Mouse (Mus musculus) limb, embryonic 13.5 days (tissue): Measurements from ENCODE around the gene Nmnat2. TPM values are rescaled to one million over a fixed set of nuclear protein-coding genes. Genes with fewer than 3 reads are reported as not detected.

Experiments used
- ATAC-seq: fragments of 200-750 bp; cut with Nextera tagmentation; 2 replicates; pipeline ENCODE4 v1.8.0; 2017; ENCODE audit warnings: low read depth, moderate number of reproducible peaks, moderate TSS enrichment; ENCODE audit not compliant: low FRiP score
- H3K27ac ChIP-seq: fragments of 300-500 bp; sonication (generic); 2 replicates; pipeline ENCODE4 v1.5.1; 2015; ENCODE audit warnings: inconsistent platforms, mild to moderate bottlenecking, moderate library complexity
- H3K27me3 ChIP-seq: fragments of 300-500 bp; sonication (generic); 2 replicates; pipeline ENCODE4 v1.6.1; 2015; ENCODE audit warnings: mild to moderate bottlenecking, inconsistent platforms
- H3K36me3 ChIP-seq: fragments of 300-500 bp; sonication (generic); 2 replicates; pipeline ENCODE4 v1.6.1; 2015; ENCODE audit warnings: inconsistent platforms, mild to moderate bottlenecking, moderate library complexity
- H3K4me1 ChIP-seq: fragments of 300-500 bp; sonication (generic); 2 replicates; pipeline ENCODE4 v1.6.1; 2015; ENCODE audit warnings: inconsistent platforms
- H3K4me2 ChIP-seq: fragments of 300-500 bp; sonication (generic); replicated peaks from 2 replicates; pipeline ENCODE4 v1.6.1; 2015; ENCODE audit warnings: inconsistent platforms, mild to moderate bottlenecking, moderate library complexity
- H3K4me3 ChIP-seq: fragments of 300-500 bp; sonication (generic); 2 replicates; pipeline ENCODE4 v1.5.1; 2015; ENCODE audit warnings: moderate library complexity, mild to moderate bottlenecking, inconsistent platforms
- H3K9ac ChIP-seq: fragments of 300-500 bp; sonication (generic); 2 replicates; pipeline ENCODE4 v1.6.1; 2015; ENCODE audit warnings: mild to moderate bottlenecking, inconsistent platforms
- H3K9me3 ChIP-seq: fragments of 300-500 bp; sonication (generic); 2 replicates; pipeline ENCODE4 v1.6.1; 2016; ENCODE audit warnings: inconsistent platforms
- WGBS: fragments of 180-500 bp; shearing (Covaris S2); methylation state at CpG from one replicate; pipeline ENCODE4 v1.1.7; 2015; 5-methylcytosine and 5-hydroxymethylcytosine counted together
- polyA plus RNA-seq: library from polyadenylated mRNA; unstranded; fragments of >200 nt; fragmentation: Nextera tagmentation; extraction: Ambion mirVana; gene quantifications from 2 replicates; pipeline ENCODE4 v1.2.1, GENCODE M21; 2015

The Nmnat2 gene
- polyA plus RNA-seq, 1 experiment from 2014 or later, result 1.5 TPM

DNA sequence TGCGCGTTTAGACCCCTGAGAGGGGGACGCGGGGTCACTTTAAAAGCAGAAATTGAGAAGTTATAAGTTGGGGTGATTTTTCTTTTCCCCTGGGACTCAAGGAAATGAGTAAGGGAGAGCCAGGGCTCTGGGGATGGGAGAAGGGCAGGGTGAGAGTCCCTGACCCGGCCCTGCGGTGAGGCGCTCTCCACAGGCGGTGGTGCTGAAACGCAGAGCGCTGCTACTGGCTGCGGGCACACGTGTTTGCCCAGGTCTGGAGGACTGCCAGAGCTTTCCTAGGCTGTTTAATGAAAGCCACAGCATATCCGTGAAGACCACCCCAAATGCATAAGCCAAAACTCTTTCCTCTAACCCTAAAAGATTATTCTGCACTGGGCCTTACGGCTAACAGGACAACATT is 1.4 kb downstream of the Nmnat2 start:
- Histone ChIP-seq H3K9me3 (no peaks in the 10 kb centered on the region), H3K27ac (no peak overlapping the region), H3K4me1 (peaks cover 17% of the 10 kb centered on the region), H3K4me2 (peak overlapping the region; percentile 77), H3K36me3 (no peaks in the 10 kb centered on the region), H3K27me3 (peaks cover 62% of the 10 kb centered on the region), H3K4me3 (peak overlapping the region; percentile 48), H3K9ac (no peak overlapping the region)
- WGBS, result 4% methylated on average over 14 of the region's 14 CpGs
- ATAC-seq, result peak; percentile 67; the same call in 1 of the 2 replicates

DNA sequence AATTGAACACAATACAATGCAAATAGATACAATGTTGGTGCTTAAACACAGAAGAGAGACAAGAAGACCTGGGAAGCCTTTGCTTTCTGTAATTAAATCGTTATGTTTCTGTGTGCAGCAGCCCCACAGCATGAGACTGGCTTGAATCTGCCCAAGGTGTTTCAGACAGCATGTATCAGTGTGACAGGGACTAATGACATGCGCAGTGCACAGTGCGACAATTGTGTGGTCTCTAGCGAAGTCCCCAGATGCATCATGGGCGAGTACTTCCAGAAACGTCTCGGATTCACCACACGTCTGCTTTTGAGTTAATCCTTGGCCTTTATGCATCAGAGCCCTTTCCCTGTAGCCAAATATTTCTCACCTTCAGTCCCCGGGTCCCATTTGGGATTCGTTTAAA is 9.6 kb downstream of the Nmnat2 start:
- Histone ChIP-seq H3K27me3 (no peaks in the 10 kb centered on the region), H3K27ac (no peak overlapping the region), H3K9me3 (no peaks in the 10 kb centered on the region), H3K4me1 (no peaks in the 10 kb centered on the region), H3K36me3 (no peaks in the 10 kb centered on the region), H3K4me2 (no peak overlapping the region), H3K4me3 (no peak overlapping the region), H3K9ac (no peak overlapping the region)
- no peak for ATAC-seq
- WGBS, result 78% methylated on average over 10 of the region's 10 CpGs

DNA sequence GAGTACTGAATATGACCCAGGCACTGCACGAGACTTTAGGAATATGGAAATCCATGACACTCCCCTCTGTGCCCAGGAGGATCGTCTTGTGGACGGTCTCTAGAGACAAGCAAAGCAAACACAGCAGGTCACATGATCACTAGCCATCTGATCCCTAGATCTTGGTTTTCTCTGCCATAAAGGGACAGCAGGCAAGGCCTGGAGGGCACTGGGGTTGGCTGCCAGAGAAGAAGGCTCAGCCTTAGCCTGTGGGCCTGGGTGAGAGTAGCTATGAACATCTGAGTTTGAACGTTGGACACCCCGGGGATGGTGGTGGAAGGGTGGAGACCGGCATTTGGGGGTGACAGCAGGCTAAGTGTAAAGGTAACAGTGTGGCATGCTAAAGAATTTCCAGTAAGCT is 11.4 kb downstream of the Nmnat2 start:
- Histone ChIP-seq H3K27ac (no peak overlapping the region), H3K36me3 (no peaks in the 10 kb centered on the region), H3K4me3 (no peak overlapping the region), H3K27me3 (no peaks in the 10 kb centered on the region), H3K9ac (no peak overlapping the region), H3K4me2 (no peak overlapping the region), H3K9me3 (0 out of 2 replicates have a peak, but pooled peaks cover 5% of the 10 kb centered on the region), H3K4me1 (no peaks in the 10 kb centered on the region)
- 79% methylated on average over 6 of the region's 6 CpGs for WGBS
- ATAC-seq, result no peak

DNA sequence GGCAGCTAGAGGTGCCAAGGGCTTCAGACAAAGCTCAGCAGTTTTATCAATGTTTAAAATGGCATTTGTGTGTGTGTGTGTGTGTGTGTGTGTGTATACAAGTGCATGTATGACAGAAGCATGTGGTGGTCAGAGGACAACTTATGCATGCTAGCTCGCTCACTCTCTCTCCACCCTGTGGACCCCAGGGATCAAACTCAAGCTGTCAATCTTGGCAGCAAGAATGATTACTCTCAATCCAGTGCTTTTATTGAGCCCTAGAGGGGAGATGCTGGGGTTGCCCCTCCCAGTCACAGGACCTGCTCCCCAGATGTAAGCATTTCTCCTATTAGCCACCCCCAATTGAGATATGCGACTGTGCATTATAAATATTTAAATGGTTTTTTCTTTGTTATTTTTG is 11.9 kb downstream of the Nmnat2 start:
- ATAC-seq, result no peak
- 74% methylated on average over 2 of the region's 2 CpGs for WGBS

DNA sequence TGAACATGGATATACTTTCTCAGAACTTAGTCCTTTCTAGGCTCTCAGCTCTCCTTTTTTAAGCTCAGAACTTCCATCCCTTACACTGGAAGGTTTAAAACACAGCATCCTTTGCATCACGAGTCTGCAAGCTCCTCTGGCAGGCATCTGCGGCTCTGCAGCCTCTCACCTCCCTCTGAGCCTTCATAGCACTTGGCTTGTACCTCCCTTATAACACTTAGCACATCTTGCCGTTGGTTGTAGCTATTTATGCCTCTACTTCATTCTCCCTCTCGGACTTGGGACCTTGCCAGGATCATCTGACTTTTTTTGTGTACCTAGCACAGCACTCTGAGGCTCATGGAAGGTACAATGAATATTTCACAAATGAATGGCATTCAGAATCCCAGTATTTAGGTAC is 14.3 kb downstream of the Nmnat2 start:
- Histone ChIP-seq H3K9ac (no peak overlapping the region), H3K27me3 (no peaks in the 10 kb centered on the region), H3K36me3 (no peaks in the 10 kb centered on the region), H3K27ac (no peak overlapping the region), H3K4me2 (no peak overlapping the region), H3K4me1 (no peaks in the 10 kb centered on the region), H3K9me3 (0 out of 2 replicates have a peak, but pooled peaks cover 5% of the 10 kb centered on the region), H3K4me3 (no peak overlapping the region)
- WGBS, result 66% methylated on average over 4 of the region's 4 CpGs
- ATAC-seq, result no peak

More for the DNA sequence above, 11.9 kb downstream of the Nmnat2 start:
- Histone ChIP-seq H3K4me1 (no peaks in the 10 kb centered on the region), H3K4me2 (no peak overlapping the region), H3K36me3 (no peaks in the 10 kb centered on the region), H3K27ac (no peak overlapping the region), H3K9ac (no peak overlapping the region), H3K9me3 (0 out of 2 replicates have a peak, but pooled peaks cover 5% of the 10 kb centered on the region), H3K27me3 (no peaks in the 10 kb centered on the region), H3K4me3 (no peak overlapping the region)

DNA sequence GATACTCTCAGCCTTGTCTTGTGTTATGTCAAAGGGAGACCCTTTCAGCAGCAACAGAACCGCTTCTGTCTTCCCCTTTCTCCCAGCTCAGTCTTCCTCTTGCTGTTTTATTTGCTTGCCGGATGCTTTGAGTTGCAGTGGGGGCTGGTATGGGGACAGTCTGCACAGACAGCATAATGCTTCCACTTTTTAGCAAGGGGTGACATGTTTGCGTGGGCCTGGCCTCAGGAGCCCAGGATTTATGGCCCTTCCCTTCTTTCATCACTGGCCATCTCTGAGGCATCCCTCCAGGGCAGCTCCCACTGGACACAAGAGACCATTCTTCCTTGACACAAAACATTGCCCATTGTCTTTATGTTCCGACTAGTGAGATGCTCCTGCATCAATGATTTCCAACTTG is 18.2 kb downstream of the Nmnat2 start:
- Histone ChIP-seq H3K9ac (no peak overlapping the region), H3K27me3 (no peaks in the 10 kb centered on the region), H3K4me2 (no peak overlapping the region), H3K4me1 (no peaks in the 10 kb centered on the region), H3K9me3 (0 out of 2 replicates have a peak, but pooled peaks cover 5% of the 10 kb centered on the region), H3K27ac (no peak overlapping the region), H3K4me3 (no peak overlapping the region), H3K36me3 (no peaks in the 10 kb centered on the region)
- no peak for ATAC-seq
- 31% methylated on average over 4 of the region's 4 CpGs for WGBS

DNA sequence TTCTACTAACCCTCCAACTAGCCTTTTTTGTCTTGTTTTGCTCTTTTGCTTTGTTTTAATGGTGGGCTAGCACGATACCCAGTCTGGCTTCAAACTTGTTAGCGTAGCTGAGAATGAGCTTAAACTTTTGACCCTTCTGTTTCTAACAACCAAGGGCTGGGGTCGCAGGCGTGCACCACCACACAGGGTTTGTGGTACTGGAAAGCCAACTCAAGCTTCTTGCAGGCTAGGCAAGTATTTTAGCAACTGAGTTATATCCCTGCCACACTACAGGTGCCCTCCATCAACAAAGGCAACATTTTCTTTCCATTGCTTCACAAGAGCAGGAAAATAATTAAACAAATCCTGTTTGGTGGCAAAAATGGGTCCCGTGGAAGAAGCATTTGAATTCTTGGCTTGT is 18.6 kb downstream of the Nmnat2 start:
- 47% methylated on average over 5 of the region's 5 CpGs for WGBS
- ATAC-seq, result no peak

DNA sequence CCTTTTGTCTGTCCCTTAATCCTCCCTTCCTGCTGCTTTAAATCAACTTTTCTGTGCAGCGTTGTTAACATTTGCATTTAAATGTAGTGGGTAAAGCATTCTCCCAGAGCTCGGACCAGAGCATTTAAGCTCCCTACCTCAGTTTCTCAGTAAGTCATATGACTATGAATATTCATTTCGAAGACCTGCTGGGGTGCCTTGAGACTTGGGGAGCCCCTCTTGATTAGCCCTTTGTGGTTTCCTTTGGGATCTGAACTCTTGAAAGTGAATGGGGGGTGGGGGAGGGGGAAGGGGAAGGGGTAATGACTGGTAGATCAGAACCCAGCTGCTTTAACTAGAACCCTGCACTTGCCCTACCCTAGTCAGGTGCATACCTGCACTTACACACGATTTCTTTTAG is 19.1 kb downstream of the Nmnat2 start:
- ATAC-seq, result no peak
- 32% methylated on average over 4 of the region's 4 CpGs for WGBS
- Histone ChIP-seq H3K27ac (no peak overlapping the region), H3K9me3 (0 out of 2 replicates have a peak, but pooled peaks cover 5% of the 10 kb centered on the region), H3K9ac (no peak overlapping the region), H3K27me3 (no peaks in the 10 kb centered on the region), H3K4me2 (no peak overlapping the region), H3K36me3 (no peaks in the 10 kb centered on the region), H3K4me3 (no peak overlapping the region), H3K4me1 (no peaks in the 10 kb centered on the region)

More for the DNA sequence above, 18.6 kb downstream of the Nmnat2 start:
- H3K36me3 ChIP-seq, result no peaks in the 10 kb centered on the region
- H3K4me3 ChIP-seq, result no peak overlapping the region
- 0 out of 2 replicates have a peak, but pooled peaks cover 5% of the 10 kb centered on the region for H3K9me3 ChIP-seq
- no peak overlapping the region for H3K27ac ChIP-seq
- no peaks in the 10 kb centered on the region for H3K27me3 ChIP-seq
- no peak overlapping the region for H3K4me2 ChIP-seq
- H3K4me1 ChIP-seq, result no peaks in the 10 kb centered on the region
- no peak overlapping the region for H3K9ac ChIP-seq

DNA sequence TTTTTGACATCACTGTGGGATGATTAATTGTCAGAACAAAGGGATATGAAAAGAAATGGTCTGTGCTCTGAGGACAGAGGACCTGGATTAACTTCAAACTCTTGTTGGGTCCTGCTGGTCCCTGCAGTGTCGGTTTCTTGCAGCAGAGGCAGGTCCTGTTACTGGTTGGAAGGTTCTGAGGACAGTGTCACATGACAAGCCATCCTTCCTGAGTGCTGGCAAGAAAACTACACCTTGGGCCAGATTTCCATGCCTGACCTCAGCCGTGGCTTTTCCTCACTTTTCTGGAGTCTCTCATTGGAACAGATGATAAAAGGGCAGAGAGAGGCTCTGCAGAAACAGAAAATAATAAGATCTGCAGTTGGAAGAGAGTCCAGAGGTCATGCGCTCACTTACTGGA is 20.4 kb downstream of the Nmnat2 start:
- ATAC-seq, result no peak
- Histone ChIP-seq H3K36me3 (no peaks in the 10 kb centered on the region), H3K9ac (no peak overlapping the region), H3K9me3 (0 out of 2 replicates have a peak, but pooled peaks cover 5% of the 10 kb centered on the region), H3K4me2 (no peak overlapping the region), H3K27ac (no peak overlapping the region), H3K4me1 (no peaks in the 10 kb centered on the region), H3K27me3 (no peaks in the 10 kb centered on the region), H3K4me3 (no peak overlapping the region)
- WGBS, result 69% methylated on average over 3 of the region's 3 CpGs

DNA sequence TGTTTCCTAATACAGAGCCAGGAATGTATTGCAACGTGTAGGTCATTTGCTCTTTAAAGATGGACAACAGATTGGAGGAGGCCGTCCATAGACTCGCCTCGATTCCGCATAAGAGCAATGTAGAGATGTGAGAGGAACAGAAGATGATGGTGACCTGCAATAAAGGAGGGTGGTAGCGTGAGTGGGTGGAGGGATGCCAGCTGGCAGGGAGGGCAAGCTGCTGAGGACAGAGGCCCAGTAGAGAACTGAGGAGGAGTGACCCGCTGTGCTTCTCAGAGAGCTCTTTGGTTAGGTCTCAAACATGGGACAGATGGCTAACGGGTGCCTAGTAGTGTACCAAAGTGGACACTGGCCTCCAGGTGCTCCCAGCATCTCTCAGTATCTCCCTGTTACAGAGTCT is 23.9 kb downstream of the Nmnat2 start:
- H3K4me3 ChIP-seq, result no peak overlapping the region
- no peak for ATAC-seq
- no peak overlapping the region for H3K27ac ChIP-seq
- H3K27me3 ChIP-seq, result no peaks in the 10 kb centered on the region
- 92% methylated on average over 8 of the region's 8 CpGs for WGBS
- no peaks in the 10 kb centered on the region for H3K36me3 ChIP-seq
- H3K4me2 ChIP-seq, result no peak overlapping the region
- H3K9ac ChIP-seq, result no peak overlapping the region
- H3K4me1 ChIP-seq, result no peaks in the 10 kb centered on the region
- H3K9me3 ChIP-seq, result no peaks in the 10 kb centered on the region

DNA sequence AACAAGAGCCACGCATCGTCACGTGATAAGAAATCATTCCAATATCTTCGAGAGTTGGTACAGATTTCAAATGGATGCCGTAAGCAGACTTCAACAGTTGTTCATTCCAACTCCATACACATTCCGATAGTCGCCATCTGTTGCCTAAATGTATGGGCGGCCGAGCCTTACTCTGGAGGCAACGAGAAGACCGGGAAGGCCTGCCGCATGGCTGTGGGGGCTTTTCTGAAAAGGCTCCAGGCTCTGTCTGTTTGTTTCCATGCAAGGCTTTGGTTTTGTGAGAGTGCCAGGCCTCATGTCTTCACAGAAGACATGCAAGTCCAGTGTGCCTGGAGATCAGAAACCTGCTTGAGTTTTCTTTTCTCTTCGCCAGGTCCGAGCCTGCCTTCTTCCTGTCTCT is 28.6 kb downstream of the Nmnat2 start:
- H3K27ac ChIP-seq, result no peak overlapping the region
- H3K4me2 ChIP-seq, result no peak overlapping the region
- no peaks in the 10 kb centered on the region for H3K9me3 ChIP-seq
- H3K4me3 ChIP-seq, result no peak overlapping the region
- no peak overlapping the region for H3K9ac ChIP-seq
- no peaks in the 10 kb centered on the region for H3K36me3 ChIP-seq
- H3K4me1 ChIP-seq, result no peaks in the 10 kb centered on the region
- H3K27me3 ChIP-seq, result no peaks in the 10 kb centered on the region
- no peak for ATAC-seq
- WGBS, result 93% methylated on average over 14 of the region's 14 CpGs

DNA sequence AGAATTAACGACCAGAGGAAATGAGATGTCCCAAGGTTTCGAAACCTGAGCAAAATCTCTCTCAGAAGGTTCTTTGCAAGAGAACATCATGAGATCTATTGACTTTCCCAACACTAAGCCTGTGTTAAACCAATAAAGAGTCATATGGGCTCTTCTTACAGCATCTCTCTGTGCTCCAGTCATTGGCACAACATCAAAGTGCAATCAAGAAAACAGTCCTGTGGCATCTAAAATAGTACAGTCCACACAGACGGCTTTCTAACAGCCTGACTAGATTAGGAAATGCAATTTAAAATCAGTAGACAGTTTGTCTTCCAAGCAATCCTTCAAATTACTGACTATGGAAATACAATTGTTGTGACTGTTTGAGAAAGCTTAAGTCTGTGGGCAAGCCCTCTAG is 32.2 kb downstream of the Nmnat2 start:
- no peaks in the 10 kb centered on the region for H3K27me3 ChIP-seq
- no peaks in the 10 kb centered on the region for H3K9me3 ChIP-seq
- ATAC-seq, result no peak
- no peak overlapping the region for H3K4me2 ChIP-seq
- no peak overlapping the region for H3K4me3 ChIP-seq
- H3K4me1 ChIP-seq, result no peaks in the 10 kb centered on the region
- H3K9ac ChIP-seq, result no peak overlapping the region
- 65% methylated on average over 3 of the region's 3 CpGs for WGBS
- H3K27ac ChIP-seq, result no peak overlapping the region
- H3K36me3 ChIP-seq, result no peaks in the 10 kb centered on the region

DNA sequence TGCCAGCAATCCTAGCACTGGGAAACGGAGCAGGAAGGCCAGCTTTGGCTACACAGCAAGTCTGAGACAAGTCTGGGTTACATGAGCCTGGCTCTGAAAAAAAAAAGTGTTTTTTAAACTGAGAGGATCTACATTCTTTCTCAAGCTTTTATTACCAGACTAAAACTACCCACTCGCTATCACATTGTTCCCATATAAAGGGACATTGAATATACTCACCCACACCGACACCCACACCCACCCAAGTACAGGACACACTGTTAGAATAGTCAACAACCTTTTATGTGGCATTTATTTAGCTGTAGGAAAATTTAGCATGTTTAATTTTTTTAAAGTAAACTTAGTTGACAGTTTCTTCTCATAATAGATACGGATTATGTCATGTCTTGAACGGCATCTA is 35.3 kb downstream of the Nmnat2 start:
- 82% methylated on average over 5 of the region's 5 CpGs for WGBS
- Histone ChIP-seq H3K4me2 (no peak overlapping the region), H3K4me1 (no peaks in the 10 kb centered on the region), H3K9ac (no peak overlapping the region), H3K27ac (no peak overlapping the region), H3K27me3 (no peaks in the 10 kb centered on the region), H3K4me3 (no peak overlapping the region), H3K9me3 (no peaks in the 10 kb centered on the region), H3K36me3 (no peaks in the 10 kb centered on the region)
- no peak for ATAC-seq
